Mouse (Mus musculus) stomach, postnatal 0 days (tissue): ENCODE results near the gene Tdrd9.

ENCODE experiments used
- CTCF ChIP-seq: IDR thresholded peaks from 2 replicates; pipeline ENCODE4 v1.5.1; 2016; ENCODE audit warnings: antibody characterized with exemption, low read depth, mild to moderate bottlenecking, moderate library complexity
- EP300 ChIP-seq: optimal IDR thresholded peaks from 2 replicates; pipeline ENCODE3; 2016; ENCODE audit warnings: antibody characterized with exemption

GRCm38 (mm10) chr12:112088609-112089324 lies 117.4 kb downstream of the Tdrd9 start:
- no peak for TF ChIP-seq CTCF
- no peak for TF ChIP-seq EP300
